Mouse (Mus musculus) retina, embryonic 14.5 days (tissue): Measurements from ENCODE around the gene Daglb.
A peak's percentile ranks its signal among the peaks of the same experiment; 100 is the strongest.
"Not testable (repeated sequence)": the region's sequence is repeated elsewhere in the genome, so short reads cannot be mapped to it uniquely, and the experiment has no call there.

Experiments used
- DNase-seq: peaks from one replicate; pipeline ENCODE4 v3.0.0-alpha.2; 2015; ENCODE audit warnings: low spot score

Daglb gene

DNA sequence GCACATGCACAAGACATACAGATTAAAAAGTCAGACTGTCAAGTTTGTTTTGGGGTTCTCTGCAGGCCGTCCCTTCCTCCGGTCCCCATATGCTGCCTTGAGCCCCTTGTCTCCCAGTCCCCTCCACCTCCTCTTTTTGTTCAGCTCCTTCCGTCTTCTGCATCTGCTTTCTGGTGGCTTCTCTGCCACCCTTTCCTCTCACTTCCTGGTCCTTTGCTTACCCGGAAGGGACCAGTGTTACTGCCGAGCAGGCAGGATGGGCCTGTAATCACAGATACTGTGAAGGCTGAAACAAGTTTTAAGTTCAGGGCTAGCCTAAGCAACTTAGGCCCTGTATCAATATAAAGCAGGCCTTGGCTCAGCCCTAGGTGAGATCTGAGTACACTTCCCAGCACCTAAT lies 23.6 kb downstream of the Daglb start:
- DNase-seq, result no peak

DNA sequence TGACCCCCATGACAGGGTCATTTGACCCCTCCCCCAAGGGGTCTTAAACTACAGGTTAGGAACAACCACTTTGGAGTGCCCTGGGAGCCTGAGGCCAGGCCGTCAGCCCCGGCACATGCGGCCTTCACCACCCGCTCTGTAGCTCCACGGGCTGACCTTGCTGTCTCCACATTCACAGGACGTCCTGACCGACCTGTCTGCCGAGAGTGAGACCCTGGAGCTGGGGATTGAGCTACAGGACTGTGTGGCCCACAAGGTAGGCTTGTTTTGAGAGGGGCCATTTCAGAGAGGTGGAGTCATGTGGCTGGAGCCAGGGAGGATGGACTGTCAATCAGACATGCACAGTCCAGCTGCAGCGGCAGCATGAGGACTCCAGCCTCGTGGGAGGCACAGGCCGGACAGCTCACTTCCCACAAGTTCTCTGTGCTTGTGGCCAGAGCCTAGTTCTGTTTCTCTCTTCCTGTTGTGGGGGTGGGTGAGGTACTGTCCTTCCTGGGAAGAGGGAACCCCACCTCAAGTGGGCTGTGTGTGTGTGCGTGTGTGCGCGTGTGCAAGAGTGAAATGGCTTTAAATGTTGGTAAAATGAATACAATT lies 25.5 kb downstream of the Daglb start:
- no peak for DNase-seq

DNA sequence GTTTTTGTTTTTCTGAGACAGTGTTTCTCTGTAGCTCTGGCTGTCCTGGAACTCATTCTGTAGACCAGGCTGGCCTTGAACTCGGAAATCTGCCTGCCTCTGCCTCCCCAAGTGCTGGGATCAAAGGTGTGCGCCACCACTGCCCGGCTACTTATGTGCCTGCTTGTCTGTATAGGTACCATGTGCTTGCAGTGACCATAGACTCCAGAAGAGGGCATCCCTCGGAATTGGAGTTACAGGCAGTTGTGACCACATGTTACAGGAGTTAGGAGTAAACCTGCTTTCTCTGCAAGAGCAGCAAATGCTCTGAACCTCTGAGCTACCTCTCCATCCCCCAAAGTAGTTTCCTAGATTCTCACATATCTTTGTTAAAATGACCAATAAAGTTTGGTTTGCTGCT lies 27.4 kb downstream of the Daglb start:
- DNase-seq, result no peak

DNA sequence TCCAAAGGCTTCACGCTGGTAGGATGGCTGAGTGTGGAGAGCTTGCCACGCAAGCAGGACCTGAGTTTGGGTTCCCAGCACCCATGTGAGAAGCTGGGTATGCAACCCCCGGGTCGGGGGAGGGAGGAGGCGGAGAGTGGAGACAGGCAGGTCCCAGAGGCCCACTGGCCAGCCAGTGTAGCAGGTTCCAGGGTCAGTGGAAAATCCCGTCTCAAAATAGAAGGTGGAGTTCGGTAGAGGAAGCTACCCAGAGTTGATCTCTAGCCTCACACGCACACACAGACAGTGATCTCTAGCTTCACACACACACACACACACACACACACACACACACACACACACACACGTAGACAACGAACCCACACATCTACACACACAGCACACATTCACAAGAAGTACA lies 28.8 kb downstream of the Daglb start:
- DNase-seq, result no peak

DNA sequence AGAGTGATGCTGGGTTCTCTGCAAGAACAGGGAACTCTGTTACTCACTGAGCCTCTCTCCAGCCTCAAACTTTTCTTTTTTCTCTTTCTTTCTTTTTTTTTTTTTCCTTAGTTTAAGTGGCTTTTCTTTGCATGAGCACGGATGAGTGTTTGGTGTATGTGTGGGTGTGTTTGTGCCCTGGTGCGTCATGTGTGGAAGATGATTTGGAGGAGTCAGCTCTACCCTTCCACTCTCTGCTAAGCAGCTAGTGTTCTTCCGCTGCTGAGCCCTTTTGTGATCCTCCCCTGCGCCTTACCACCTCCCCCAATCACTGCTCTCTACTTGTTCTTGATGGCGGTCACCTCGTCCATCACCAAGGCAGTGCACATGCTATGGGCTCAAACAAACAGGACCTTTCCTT lies 31.3 kb downstream of the Daglb start:
- no peak for DNase-seq

DNA sequence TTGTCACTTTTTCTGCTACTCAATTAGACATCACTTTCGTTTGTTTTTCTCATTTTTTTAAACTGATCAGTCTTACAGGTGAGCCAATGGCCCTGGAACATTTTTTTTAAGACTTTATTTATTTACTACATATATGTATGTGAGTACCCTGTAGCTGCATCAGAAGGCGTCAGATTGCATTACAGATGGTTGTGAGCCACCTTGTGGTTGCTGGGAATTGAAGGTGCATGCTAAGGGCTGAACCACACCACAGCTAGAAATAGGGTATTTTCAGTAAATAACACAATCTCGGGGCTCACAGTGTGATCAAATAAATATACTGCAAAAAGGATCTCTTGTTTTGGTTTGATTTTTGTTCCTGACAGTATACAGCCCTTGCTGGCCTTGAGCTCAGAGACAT lies 33.1 kb downstream of the Daglb start:
- DNase-seq, result no peak

DNA sequence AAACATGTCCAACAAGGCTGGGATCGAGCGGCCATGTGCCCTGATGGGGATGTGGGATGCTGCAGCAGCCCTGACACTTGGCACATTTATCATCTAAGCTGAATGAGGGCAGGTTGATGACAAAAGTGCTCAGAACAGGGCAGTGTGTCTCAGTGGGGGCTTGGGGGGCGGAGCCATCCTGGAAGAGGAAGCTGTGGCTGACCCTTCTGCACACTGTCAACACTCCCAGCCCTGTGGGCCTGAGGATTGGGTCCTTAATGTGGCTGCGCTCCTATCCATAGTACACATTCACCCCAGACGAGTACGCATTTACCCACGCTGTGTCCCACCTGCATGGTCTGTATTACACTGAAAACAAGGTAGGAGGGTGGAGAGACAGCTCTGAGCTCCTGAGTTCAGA lies 34.8 kb downstream of the Daglb start:
- DNase-seq, result no peak

DNA sequence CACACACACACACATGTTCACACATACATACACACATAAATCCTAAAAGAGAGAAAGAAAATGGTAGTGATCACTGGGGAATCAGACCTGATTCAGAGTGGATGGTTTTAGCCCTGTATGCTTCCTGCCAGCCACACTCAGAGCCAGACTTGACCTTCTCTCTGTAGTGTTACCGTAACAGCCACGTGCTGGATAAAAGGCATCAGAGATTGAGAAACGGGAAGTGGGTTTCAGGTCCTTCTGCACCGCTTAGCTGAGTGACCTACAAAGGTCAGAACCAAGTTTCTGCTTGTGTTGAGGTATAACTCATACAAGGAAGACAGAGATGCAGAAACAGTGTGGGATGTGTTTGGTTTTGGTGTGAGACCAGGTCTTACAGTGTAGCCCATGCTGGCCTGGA lies 35.3 kb downstream of the Daglb start:
- no peak for DNase-seq

DNA sequence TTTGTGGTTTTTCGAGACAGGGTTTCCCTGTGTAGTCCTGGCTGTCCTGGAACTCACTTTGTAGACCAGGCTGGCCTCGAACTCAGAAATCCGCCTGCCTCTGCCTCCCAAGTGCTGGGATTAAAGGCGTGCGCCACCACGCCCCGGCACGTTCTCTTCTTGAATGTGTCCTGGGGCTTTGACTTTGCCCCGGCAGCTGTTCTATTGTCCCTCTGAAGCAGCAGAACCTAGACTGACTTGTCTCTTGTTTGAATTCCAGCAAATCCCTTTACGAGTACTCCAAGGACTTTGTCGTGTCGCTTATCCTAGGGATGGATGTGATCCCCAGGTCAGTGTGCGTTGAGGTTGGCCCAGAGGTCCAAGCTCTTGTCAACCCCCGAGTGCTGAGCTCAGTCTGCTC lies 36.3 kb downstream of the Daglb start:
- not testable (repeated sequence) for DNase-seq

DNA sequence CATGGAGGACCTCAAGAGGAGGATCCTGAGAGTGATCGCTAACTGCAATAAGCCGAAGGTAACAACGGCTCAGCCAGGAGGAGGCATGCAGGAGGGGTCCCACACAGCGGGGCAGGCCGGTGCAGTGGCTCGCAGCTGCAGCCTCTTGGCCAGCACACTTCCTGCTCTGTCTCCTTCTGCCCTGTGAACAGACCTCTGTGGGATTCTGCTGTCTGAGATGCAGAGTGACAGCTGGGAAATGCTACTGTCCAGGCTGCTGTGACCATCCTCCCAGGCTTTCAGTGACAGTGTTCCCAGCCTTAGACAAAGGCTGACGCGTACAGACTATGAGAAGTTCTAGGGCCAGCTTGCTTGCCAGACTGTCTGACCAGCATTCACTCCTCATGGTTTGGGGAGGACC lies 36.8 kb downstream of the Daglb start:
- no peak for DNase-seq

DNA sequence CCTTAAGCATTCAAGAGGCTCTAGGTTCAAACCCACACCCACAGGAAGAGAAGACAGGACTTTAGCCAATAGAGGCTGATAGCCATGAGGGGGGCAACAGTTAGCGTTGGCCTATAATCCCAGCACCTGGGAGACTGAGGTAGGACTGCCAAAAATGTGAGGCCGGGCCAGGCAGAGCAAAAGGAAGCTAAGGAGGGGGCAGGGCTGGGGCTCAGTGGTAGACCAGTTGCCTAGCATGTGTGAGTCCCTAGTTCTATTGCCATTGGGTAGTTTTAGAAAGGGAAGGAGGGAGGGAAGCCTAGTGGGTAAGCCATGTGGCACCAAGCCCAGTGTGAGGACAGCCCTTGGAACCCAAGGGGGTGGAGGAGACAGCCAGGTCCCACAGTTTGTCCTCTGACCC lies 37.3 kb downstream of the Daglb start:
- DNase-seq, result no peak

DNA sequence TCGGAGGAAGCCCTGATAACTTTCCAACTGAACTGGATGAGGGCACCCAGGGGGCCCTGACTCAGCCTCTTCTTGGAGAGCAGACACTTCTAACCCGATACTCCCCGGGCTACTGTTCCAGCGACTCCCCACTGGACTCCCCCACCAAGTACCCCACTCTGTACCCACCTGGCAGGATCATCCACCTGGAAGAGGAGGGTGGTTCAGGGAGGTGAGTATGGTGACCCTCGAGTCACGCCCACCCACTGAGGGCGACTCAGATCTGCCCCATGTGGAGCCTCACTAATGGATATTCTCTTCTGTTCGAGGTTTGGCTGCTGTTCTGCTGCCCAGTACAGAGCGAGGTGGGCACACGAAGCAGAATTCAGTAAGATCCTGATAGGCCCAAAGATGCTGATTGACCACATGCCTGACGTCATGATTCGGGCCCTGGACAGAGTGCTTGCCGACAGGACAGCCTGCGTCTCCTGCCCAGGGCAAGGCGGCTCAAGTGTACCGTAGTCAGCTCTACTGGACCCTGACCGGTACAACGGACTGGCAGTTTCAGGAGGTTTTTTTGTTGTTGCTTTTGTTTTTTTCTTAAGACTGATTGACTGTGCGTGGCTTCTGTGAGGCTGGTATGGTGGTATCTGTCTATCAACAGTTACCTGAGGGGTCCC lies 38.6 kb downstream of the Daglb start:
- no peak for DNase-seq

DNA sequence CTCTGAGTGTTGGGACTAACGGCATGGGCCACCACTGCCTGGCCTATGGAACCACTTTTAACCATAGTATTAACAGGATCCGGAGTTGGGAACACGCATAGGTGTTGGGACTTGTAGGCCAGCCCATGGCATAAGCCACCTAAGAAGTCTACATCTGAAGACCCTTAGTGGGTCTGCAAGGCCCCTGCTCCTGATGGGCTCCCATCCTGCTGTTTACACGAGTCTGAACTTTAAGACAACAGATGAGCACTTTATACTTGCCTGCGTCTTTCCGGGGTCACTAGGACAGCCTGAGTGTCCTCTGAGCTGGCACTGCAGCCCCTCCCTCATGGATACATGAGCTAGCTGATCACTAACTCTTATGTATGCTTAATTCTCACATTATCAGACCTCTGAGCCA lies 39.4 kb downstream of the Daglb start:
- DNase-seq, result no peak

DNA sequence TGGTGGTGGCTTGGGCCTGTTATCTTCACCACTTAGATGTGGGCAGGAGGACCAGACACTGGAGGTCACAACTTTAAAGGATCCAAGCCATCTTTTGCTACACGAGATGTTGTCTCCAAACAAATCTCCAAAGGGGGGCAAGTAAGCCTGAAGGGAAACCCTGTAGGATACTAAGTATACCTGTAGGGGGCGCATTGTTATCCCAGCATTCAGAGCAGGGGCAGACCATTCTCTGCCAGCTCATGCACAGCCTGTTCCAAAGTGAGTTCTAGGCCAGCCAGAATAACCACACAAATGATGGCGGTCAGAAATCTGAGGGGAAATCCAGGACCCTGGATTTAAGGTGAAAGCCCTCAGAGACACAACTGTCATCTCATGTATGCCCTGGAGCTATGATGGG lies 40.1 kb downstream of the Daglb start:
- DNase-seq, result peak; percentile 70

DNA sequence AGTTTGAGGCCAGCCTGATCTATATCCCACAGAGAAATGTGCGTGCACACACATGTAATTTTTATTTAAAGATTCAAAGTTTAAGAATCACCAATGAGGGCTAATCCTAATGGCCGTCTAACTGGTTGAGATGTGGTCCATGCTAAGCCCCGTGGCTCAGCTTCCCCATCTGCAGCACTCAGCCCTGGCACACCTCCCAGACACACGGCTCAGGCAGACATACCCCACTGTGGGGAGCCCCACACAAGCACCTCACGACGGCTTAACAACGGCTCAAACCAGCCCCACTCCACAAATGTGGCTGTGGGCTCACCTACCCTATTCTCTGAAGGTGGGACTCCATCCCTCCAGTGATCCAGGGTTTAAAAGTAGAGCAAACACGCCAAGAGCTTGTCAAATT lies 40.7 kb downstream of the Daglb start:
- DNase-seq, result no peak

DNA sequence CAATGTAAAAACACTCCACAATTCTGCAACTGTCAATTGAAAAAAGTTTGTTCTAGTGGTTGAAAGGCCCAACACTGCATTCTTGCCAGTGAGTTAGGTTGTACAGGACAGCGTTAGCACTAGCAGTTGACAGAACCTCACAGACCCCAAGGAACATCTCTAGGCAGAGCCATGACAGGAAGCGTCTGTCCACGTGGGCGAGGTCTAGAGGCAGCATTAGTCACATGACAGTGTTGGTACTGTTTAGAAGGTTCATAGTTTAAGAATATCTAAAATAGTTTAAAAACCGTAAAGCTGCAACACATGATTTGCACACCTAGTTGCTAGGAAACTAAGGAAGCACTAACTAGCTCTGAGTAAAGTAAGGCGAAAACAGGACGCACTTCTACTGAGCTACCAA lies 41.2 kb downstream of the Daglb start:
- DNase-seq, result no peak

DNA sequence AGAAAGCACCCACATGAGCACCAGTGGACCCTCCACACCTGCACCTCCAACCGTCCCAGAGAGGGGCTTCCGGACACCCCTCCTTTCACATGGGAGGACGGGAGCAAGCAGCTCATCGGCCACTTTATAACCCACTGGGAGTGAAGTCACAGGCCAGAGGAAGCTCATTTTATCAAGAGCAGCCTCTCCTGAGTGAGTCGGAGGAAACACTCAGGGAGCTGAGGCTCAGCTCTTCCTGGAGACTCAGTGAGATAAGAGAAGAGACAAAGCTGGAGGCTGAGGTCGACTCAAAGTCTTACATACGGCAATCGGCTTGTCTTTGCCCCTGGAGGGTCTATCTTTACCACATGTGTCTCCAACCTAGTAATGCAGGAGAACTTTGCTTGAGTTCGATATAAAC lies 44.9 kb downstream of the Daglb start:
- DNase-seq, result no peak

DNA sequence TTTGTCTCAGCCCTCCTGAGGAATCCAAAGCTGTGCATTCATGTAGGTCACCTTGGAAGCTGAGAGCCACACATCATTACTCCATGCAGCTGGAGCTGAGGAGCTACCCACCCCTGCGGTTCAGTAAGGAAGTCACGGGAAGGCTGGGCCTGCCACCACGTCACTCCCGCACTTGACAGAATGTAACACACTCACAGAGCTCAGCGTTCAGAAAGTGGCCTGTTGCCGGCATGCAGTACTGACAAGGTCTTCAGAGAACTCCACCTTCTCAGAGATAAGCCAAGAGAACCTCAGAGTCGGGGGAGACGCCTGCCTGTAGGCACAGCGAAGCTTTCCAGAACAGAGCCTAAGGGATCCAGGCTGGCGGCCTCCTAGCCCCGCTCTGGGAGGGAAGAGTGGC lies 45.4 kb downstream of the Daglb start:
- no peak for DNase-seq

DNA sequence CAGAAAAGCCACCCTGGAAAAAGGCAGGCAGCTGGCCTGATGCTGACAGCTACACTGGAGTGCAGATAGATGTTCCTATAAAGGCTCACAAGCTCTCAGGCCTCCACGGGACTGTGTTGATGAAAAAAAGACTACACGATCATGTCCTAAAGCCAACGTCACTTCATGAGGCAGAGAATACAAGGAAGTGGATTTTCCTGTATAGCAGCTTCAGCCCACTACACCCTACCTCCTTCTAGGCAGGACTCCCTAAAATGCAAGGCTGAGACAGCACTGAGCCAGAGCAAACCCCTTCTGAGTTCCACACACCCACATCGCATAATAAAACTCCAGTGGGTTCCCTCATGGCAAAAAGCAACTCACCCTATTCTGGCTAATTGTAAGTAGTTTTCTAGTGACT lies 47.2 kb downstream of the Daglb start:
- DNase-seq, result no peak

DNA sequence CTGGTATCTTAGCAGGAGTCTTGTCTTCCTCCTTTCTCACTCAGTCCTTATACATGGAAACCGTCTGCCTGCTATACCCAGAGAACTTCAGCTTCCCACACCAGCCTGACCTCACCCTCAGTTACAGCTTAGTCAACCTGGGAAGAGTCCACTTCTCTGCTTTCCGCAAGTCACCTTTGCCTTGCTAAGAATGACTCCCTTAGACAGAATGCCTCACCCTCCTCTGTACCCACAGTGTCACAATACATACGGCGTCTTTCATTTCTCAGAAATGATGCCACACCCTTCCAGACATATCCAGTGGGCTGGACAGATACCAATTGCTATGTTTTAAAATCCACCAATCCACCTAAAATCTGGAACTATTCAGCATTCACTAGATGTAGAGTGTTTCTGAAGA lies 47.9 kb downstream of the Daglb start:
- no peak for DNase-seq

DNA sequence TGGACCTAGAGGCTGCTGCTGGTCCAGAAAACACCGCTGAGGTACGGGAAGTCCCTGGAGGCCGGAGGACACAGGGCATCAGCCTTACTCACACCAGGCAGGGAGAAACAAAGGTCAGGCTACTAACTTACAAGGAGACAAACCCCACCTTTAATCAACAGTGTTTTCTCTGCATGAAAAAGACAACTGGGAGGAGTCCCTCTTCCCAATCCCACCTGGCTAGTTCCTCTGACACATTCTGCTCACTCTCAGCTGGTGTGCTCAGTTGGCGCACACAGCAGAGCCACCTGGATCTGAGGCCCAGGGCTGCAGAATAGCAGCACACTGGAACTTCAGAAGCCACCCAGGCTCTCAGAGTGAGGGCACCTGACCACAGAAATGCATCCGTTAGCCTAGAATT lies 50.5 kb downstream of the Daglb start:
- no peak for DNase-seq

DNA sequence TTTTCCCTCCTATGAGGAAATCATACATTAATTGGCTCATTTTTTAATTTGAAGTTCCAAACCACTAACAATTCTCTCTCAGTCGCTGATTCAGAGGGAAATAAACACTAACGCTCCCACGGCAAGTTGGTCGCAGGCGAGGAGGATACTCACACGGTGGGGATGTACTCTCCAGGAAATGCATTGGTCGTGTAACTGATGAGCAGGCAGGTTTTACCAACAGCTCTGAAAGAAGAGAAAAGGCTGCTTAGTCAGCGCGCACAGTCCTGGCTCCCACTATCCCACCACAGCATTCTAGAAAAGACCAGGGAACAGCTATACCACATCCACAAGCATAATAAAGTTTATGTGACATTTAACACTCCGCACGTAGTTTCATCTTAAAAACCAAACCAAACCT lies 52.6 kb downstream of the Daglb start:
- no peak for DNase-seq

DNA sequence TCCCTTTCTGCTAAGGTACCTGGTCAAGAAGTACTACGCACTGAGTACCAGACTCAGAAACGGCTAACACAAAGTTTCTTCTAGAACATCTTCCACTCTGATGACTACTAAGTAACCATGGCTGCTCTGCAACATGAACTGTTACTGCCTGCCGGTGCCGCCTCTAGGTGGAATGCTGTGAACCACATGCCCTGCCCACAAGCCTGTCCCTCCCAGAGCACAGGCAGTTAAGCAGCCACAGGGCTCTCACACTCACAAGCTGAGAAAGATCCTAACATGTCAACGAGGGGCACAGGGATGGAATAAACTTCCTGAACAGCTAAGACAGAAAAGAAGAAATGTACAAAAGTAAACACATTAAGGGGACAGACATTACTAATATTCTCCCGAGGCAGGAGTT lies 53.1 kb downstream of the Daglb start:
- DNase-seq, result no peak

DNA sequence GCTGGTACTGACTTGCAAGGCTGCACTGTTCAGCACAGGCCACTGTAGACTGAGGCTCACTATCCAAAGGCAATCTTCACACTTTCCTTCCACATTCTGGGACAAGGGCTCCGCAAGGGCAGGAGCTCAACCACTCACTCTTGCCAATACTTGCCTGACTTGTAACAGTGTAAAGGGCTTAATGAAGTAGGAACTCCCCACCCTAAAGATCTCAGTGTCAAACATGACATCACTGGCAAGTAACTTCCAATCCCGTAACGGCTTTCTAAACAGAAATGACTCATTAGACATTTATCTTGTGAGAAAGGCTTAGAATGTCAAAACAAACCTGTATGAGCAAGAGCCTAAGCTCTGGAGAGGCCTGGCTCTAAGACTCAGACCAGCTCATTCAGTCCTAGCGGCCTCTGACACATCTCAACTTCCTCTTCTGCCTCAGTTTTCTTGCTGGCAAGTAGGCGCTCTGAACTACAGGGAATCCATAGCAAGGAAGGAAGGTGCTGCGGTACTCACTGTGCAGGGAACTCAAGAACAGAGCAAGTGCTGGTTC lies 53.7 kb downstream of the Daglb start:
- no peak for DNase-seq
